Mouse (Mus musculus) CD4-positive naive resting alpha-beta T cell, adult 76 days (primary cell): ENCODE measurements around the gene AL731706.2. TPM values are rescaled to one million over a fixed set of nuclear protein-coding genes. Genes with fewer than 3 reads are reported as not detected.

ENCODE experiments used
- total RNA-seq: library from RNA; stranded (reverse); gene quantifications from one replicate; pipeline ENCODE4 v1.2.4, GENCODE M21; 2023

The AL731706.2 gene
- total RNA-seq, result not detected

GRCm38 (mm10) chr2:136885579-136885978 lies at the start of gene AL731706.2:
Gene AL731706.2, minus strand, starts transcription at chr2:136885679.

DNA sequence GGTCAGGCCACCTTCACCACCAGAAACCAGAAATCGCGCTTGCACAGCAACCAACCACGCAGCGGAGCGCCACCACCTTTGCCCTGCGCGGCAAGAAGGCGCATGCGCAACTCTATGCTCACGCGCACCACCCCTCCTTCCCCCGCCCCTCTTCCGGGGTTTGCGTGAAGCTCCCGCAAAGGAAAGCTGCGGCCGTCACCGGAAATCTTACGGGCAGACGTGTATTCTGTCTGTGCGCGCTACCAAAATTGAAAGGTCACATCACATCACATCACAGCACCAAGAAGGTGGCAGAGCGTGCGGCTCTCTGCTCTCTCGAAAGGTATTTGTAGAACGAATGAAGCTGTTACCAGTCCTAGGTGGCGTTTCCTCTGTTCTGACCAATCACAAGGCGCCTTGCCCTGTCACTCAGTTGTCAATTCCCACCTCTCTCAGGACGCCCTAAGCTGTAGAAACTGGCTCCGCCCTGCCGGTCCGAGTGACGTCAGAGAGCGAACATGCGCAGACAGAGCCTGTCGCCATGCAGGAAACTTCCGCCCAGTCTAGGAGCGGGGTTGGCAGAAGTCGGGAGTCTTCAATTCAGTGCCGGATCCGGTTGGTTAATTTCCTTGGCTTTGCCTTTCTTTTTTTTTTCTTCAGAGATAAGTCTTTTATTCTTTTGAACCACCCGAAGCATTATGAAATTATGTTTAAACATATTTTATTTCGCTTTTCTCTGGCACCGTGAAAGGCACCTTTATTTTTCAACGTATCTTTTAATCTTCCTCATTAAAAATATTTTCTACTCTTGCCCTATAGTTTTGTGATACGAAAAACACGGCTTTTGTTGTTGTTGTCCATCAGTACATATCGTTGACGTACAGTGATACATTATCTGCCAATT lies 5.8 kb upstream of the AL731706.2 start, which contains the start of the genes Slx4ip, AL731706.1 and Mkks:
Slx4ip (plus strand) TSS at position 151 of the 883 bp plus-strand sequence.
AL731706.1 (minus strand) TSS at position 322 of the 883 bp plus-strand sequence.
Mkks (minus strand) TSS at position 322 of the 883 bp plus-strand sequence.

Other genes with a start within 250 kb of the AL731706.2 start
- gene Snap25, start 172.2 kb downstream of the AL731706.2 start, total RNA-seq, result not detected
- gene Slx4ip, start 5.5 kb upstream of the AL731706.2 start, total RNA-seq, result 10.2 TPM
- gene AL731706.1, start 5.7 kb upstream of the AL731706.2 start, total RNA-seq, result 3.7 TPM
- 7.4 TPM for gene Mkks, start 5.7 kb upstream of the AL731706.2 start, total RNA-seq
- 0.23 TPM for gene Jag1, start 231.0 kb upstream of the AL731706.2 start, total RNA-seq